Mouse (Mus musculus): ENCODE results near the gene Tmcc3.

DNA sequence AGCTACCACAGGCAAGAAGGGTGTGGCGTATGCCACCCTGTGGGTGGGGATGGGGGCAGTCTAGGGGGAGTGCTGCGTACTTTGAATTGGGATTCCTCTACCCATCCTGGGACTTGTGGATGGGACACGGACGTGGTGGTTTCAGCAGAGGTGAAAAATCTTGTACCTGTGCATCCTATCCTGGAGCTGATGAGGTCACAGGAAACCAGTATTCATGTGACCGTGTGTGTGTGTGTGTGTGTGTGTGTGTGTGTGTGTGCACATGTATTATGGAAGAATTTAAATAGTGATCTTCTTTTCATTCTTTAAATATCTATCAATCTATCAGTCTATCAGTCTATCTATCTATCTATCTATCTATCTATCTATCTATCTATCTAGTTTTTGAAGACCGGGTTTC is 239.8 kb downstream of the Tmcc3 start:
- TF ChIP-seq CTCF (IDR thresholded peaks at IDR 0.05) (no peak), EP300 (IDR thresholded peaks at IDR 0.05) (no peak)
